Mouse (Mus musculus): ENCODE data around the gene Tmco3. TPM values are rescaled to one million over a fixed set of nuclear protein-coding genes. Genes with fewer than 3 reads are reported as not detected.

Gene Tmco3
- polyA plus RNA-seq, 1 experiment from 2014 or later, result 32.1 TPM

GRCm38 (mm10) chr8:13299571-13299970 lies 11.6 kb downstream of the Tmco3 start:
- Histone ChIP-seq H3K9me3 (replicated peaks; ENCODE audit: control insufficient read depth, low read length) (no peaks in the 10 kb centered on the region), H3K27ac (ENCODE audit: low read length) (no peak overlapping the region), H3K9ac (ENCODE audit: low read length) (no peak overlapping the region), H3K4me1 (ENCODE audit: control insufficient read depth, insufficient read depth, low read length) (no peaks in the 10 kb centered on the region), H3K36me3 (ENCODE audit: control insufficient read depth, insufficient read depth) (peaks cover 42% of the 10 kb centered on the region), H3K4me3 (ENCODE audit: low read length) (no peak overlapping the region), H3K27me3 (ENCODE audit: control insufficient read depth, insufficient read depth, low read length) (no peaks in the 10 kb centered on the region), H3K4me2 (ENCODE audit: low read depth, low read length) (no peak overlapping the region)
- 97% methylated on average over 8 of the region's 8 CpGs for WGBS
- ATAC-seq (replicated peaks; ENCODE audit: extremely low read depth, insufficient read depth, low FRiP score), result no peak

GRCm38 (mm10) chr8:13301036-13301435 lies 13.0 kb downstream of the Tmco3 start:
- Histone ChIP-seq H3K4me2 (ENCODE audit: low read depth, low read length) (no peak overlapping the region), H3K36me3 (ENCODE audit: control insufficient read depth, insufficient read depth) (peaks cover 39% of the 10 kb centered on the region), H3K27ac (ENCODE audit: low read length) (no peak overlapping the region), H3K4me3 (ENCODE audit: low read length) (no peak overlapping the region), H3K9ac (ENCODE audit: low read length) (no peak overlapping the region), H3K9me3 (replicated peaks; ENCODE audit: control insufficient read depth, low read length) (no peaks in the 10 kb centered on the region; the same call in 1 of the 2 replicates), H3K4me1 (ENCODE audit: control insufficient read depth, insufficient read depth, low read length) (no peaks in the 10 kb centered on the region), H3K27me3 (ENCODE audit: control insufficient read depth, insufficient read depth, low read length) (no peaks in the 10 kb centered on the region)
- no peak for ATAC-seq (replicated peaks; ENCODE audit: extremely low read depth, insufficient read depth, low FRiP score)
- 94% methylated on average over 7 of the region's 7 CpGs for WGBS

- no peak for ATAC-seq (replicated peaks; ENCODE audit: extremely low read depth, insufficient read depth, low FRiP score)
- H3K9me3 ChIP-seq (replicated peaks; ENCODE audit: control insufficient read depth, low read length), result no peaks in the 10 kb centered on the region; the same call in 1 of the 2 replicates
- no peak overlapping the region for H3K4me2 ChIP-seq (ENCODE audit: low read depth, low read length)
- H3K27me3 ChIP-seq (ENCODE audit: control insufficient read depth, insufficient read depth, low read length), result no peaks in the 10 kb centered on the region
- peaks cover 21% of the 10 kb centered on the region for H3K36me3 ChIP-seq (ENCODE audit: control insufficient read depth, insufficient read depth)
- no peaks in the 10 kb centered on the region for H3K4me1 ChIP-seq (ENCODE audit: control insufficient read depth, insufficient read depth, low read length)
- H3K27ac ChIP-seq (ENCODE audit: low read length), result no peak overlapping the region
- no peak overlapping the region for H3K9ac ChIP-seq (ENCODE audit: low read length)
- WGBS, result 90% methylated on average over 6 of the region's 6 CpGs
- no peak overlapping the region for H3K4me3 ChIP-seq (ENCODE audit: low read length)
Measured at GRCm38 (mm10) chr8:13305459-13305858, 17.5 kb downstream of the Tmco3 start.

- ATAC-seq (replicated peaks; ENCODE audit: extremely low read depth, insufficient read depth, low FRiP score), result no peak
- no peaks in the 10 kb centered on the region for H3K4me1 ChIP-seq (ENCODE audit: control insufficient read depth, insufficient read depth, low read length)
- peaks cover 17% of the 10 kb centered on the region for H3K36me3 ChIP-seq (ENCODE audit: control insufficient read depth, insufficient read depth)
- no peak overlapping the region for H3K9ac ChIP-seq (ENCODE audit: low read length)
- H3K4me2 ChIP-seq (ENCODE audit: low read depth, low read length), result no peak overlapping the region
- H3K27me3 ChIP-seq (ENCODE audit: control insufficient read depth, insufficient read depth, low read length), result no peaks in the 10 kb centered on the region
- WGBS, result 91% methylated on average over 4 of the region's 4 CpGs
- H3K4me3 ChIP-seq (ENCODE audit: low read length), result no peak overlapping the region
- no peaks in the 10 kb centered on the region; the same call in 1 of the 2 replicates for H3K9me3 ChIP-seq (replicated peaks; ENCODE audit: control insufficient read depth, low read length)
- H3K27ac ChIP-seq (ENCODE audit: low read length), result no peak overlapping the region
Measured at GRCm38 (mm10) chr8:13305884-13306283, 17.9 kb downstream of the Tmco3 start.

GRCm38 (mm10) chr8:13306309-13306909 lies 18.4 kb downstream of the Tmco3 start:
- H3K4me1 ChIP-seq (ENCODE audit: control insufficient read depth, insufficient read depth, low read length), result no peaks in the 10 kb centered on the region
- H3K4me3 ChIP-seq (ENCODE audit: low read length), result no peak overlapping the region
- peaks cover 18% of the 10 kb centered on the region for H3K36me3 ChIP-seq (ENCODE audit: control insufficient read depth, insufficient read depth)
- no peak overlapping the region for H3K27ac ChIP-seq (ENCODE audit: low read length)
- H3K4me2 ChIP-seq (ENCODE audit: low read depth, low read length), result no peak overlapping the region
- WGBS, result 61% methylated on average over 7 of the region's 7 CpGs
- H3K9me3 ChIP-seq (replicated peaks; ENCODE audit: control insufficient read depth, low read length), result no peaks in the 10 kb centered on the region; the same call in 1 of the 2 replicates
- H3K9ac ChIP-seq (ENCODE audit: low read length), result no peak overlapping the region
- no peak for ATAC-seq (replicated peaks; ENCODE audit: extremely low read depth, insufficient read depth, low FRiP score)
- no peaks in the 10 kb centered on the region for H3K27me3 ChIP-seq (ENCODE audit: control insufficient read depth, insufficient read depth, low read length)

- Histone ChIP-seq H3K9me3 (replicated peaks; ENCODE audit: control insufficient read depth, low read length) (no peaks in the 10 kb centered on the region; the same call in 1 of the 2 replicates), H3K36me3 (ENCODE audit: control insufficient read depth, insufficient read depth) (peaks cover 18% of the 10 kb centered on the region), H3K4me3 (ENCODE audit: low read length) (no peak overlapping the region), H3K4me2 (ENCODE audit: low read depth, low read length) (no peak overlapping the region), H3K9ac (ENCODE audit: low read length) (no peak overlapping the region), H3K27me3 (ENCODE audit: control insufficient read depth, insufficient read depth, low read length) (no peaks in the 10 kb centered on the region), H3K4me1 (ENCODE audit: control insufficient read depth, insufficient read depth, low read length) (no peaks in the 10 kb centered on the region), H3K27ac (ENCODE audit: low read length) (no peak overlapping the region)
- 78% methylated on average over 9 of the region's 9 CpGs for WGBS
- no peak for ATAC-seq (replicated peaks; ENCODE audit: extremely low read depth, insufficient read depth, low FRiP score)
Measured at GRCm38 (mm10) chr8:13306916-13307315, 18.9 kb downstream of the Tmco3 start.

GRCm38 (mm10) chr8:13314922-13315321 lies 26.9 kb downstream of the Tmco3 start:
- Histone ChIP-seq H3K4me2 (ENCODE audit: low read depth, low read length) (no peak overlapping the region), H3K27me3 (ENCODE audit: control insufficient read depth, insufficient read depth, low read length) (no peaks in the 10 kb centered on the region), H3K4me3 (ENCODE audit: low read length) (no peak overlapping the region), H3K27ac (ENCODE audit: low read length) (no peak overlapping the region), H3K36me3 (ENCODE audit: control insufficient read depth, insufficient read depth) (peaks cover 10% of the 10 kb centered on the region; the same call in 1 of the 2 replicates), H3K4me1 (ENCODE audit: control insufficient read depth, insufficient read depth, low read length) (no peaks in the 10 kb centered on the region), H3K9ac (ENCODE audit: low read length) (no peak overlapping the region), H3K9me3 (replicated peaks; ENCODE audit: control insufficient read depth, low read length) (no peaks in the 10 kb centered on the region)
- ATAC-seq (replicated peaks; ENCODE audit: extremely low read depth, insufficient read depth, low FRiP score), result no peak
- 88% methylated on average over 3 of the region's 3 CpGs for WGBS

- H3K36me3 ChIP-seq (ENCODE audit: control insufficient read depth, insufficient read depth), result peaks cover 5% of the 10 kb centered on the region; the same call in 1 of the 2 replicates
- H3K4me1 ChIP-seq (ENCODE audit: control insufficient read depth, insufficient read depth, low read length), result no peaks in the 10 kb centered on the region
- no peaks in the 10 kb centered on the region for H3K9me3 ChIP-seq (replicated peaks; ENCODE audit: control insufficient read depth, low read length)
- H3K4me3 ChIP-seq (ENCODE audit: low read length), result no peak overlapping the region
- WGBS, result 88% methylated on average over 10 of the region's 10 CpGs
- no peak overlapping the region for H3K4me2 ChIP-seq (ENCODE audit: low read depth, low read length)
- H3K27ac ChIP-seq (ENCODE audit: low read length), result no peak overlapping the region
- no peak for ATAC-seq (replicated peaks; ENCODE audit: extremely low read depth, insufficient read depth, low FRiP score)
- no peak overlapping the region for H3K9ac ChIP-seq (ENCODE audit: low read length)
- no peaks in the 10 kb centered on the region for H3K27me3 ChIP-seq (ENCODE audit: control insufficient read depth, insufficient read depth, low read length)
Measured at GRCm38 (mm10) chr8:13316671-13317070, 28.7 kb downstream of the Tmco3 start.

GRCm38 (mm10) chr8:13326598-13326997 lies 38.6 kb downstream of the Tmco3 start:
- no peaks in the 10 kb centered on the region for H3K9me3 ChIP-seq (replicated peaks; ENCODE audit: control insufficient read depth, low read length)
- no peaks in the 10 kb centered on the region for H3K4me1 ChIP-seq (ENCODE audit: control insufficient read depth, insufficient read depth, low read length)
- ATAC-seq (replicated peaks; ENCODE audit: extremely low read depth, insufficient read depth, low FRiP score), result no peak
- WGBS, result 32% methylated on average over 5 of the region's 5 CpGs
- H3K4me3 ChIP-seq (ENCODE audit: low read length), result no peak overlapping the region
- no peak overlapping the region for H3K4me2 ChIP-seq (ENCODE audit: low read depth, low read length)
- no peak overlapping the region for H3K9ac ChIP-seq (ENCODE audit: low read length)
- no peaks in the 10 kb centered on the region for H3K27me3 ChIP-seq (ENCODE audit: control insufficient read depth, insufficient read depth, low read length)
- no peaks in the 10 kb centered on the region for H3K36me3 ChIP-seq (ENCODE audit: control insufficient read depth, insufficient read depth)
- H3K27ac ChIP-seq (ENCODE audit: low read length), result no peak overlapping the region
